Mouse (Mus musculus): Measurements from ENCODE around the gene Hectd1.

- TF ChIP-seq CTCF (IDR thresholded peaks at IDR 0.05; ENCODE audit: borderline replicate concordance, insufficient read depth, low read length) (no peak), POLR2A (IDR thresholded peaks at IDR 0.05; ENCODE audit: low read depth, low read length) (no peak)
Observed at GRCm38 (mm10) chr12:51849902-51850301, 20.6 kb upstream of the Hectd1 start.
